Mouse (Mus musculus) adrenal gland, postnatal 25 days (tissue): ENCODE measurements at regions not wholly inside any gene's neighbourhood (a gene's known extent, or its start where the extent isn't known, plus 50 kb on each side); places are given as distances from the start of the nearest gene placed in this dataset.

ENCODE experiments used
- DNase-seq: peaks from one replicate; pipeline ENCODE4 v3.0.0; 2021; ENCODE audit warnings: mixed read lengths

DNA sequence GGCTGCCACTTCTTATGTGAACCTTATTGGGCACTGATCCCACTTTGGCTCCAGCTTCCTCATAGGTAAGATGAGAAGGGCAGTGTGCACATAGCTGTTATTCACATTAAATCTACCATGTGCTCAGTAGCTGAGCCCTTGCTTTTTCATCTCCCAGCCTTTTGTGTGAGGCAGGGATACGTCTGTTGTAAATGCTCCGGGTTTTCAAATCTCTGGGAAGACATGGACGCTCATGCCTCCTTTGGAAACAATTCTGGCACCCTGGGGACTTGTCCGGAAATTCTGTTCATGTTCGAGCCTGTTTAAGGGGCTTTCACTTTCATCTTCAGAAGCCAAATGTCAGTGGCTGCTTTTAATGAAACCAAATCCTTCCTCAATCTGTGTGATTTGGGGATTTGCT is 312.7 kb downstream of the Bcl11a start:
- DNase-seq, result no peak

GRCm38 (mm10) chr11:24391385-24391784 is 313.5 kb downstream of the Bcl11a start:
- DNase-seq, result no peak

GRCm38 (mm10) chr11:24395478-24395877 is 317.6 kb downstream of the Bcl11a start:
- DNase-seq, result no peak

GRCm38 (mm10) chr11:24396911-24397310 is 319.1 kb downstream of the Bcl11a start:
- DNase-seq, result no peak

- no peak for DNase-seq
These were observed 319.9 kb downstream of the Bcl11a start for GRCm38 (mm10) chr11:24397710-24398109.

DNA sequence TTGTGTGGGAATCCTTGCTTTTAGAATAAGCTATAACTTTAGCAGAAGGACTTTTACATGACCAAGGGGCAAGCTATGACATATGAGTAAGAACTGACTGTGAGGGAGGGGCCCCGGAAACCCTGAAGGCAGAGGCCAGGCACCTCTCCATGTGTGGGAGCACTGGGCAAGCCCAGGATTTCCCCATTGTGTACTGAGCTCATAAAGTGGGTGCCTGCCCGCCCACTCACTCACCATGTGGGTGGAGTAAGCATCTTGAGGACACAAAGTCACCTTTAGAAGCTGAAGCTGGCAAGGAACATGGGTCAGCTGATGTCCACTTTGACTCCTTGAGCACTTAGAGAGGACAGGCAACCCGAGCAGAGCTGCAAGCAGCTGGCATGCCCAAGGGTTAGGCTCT is 323.3 kb downstream of the Bcl11a start:
- no peak for DNase-seq

GRCm38 (mm10) chr11:24402127-24402526 is 324.3 kb downstream of the Bcl11a start:
- DNase-seq, result no peak

DNA sequence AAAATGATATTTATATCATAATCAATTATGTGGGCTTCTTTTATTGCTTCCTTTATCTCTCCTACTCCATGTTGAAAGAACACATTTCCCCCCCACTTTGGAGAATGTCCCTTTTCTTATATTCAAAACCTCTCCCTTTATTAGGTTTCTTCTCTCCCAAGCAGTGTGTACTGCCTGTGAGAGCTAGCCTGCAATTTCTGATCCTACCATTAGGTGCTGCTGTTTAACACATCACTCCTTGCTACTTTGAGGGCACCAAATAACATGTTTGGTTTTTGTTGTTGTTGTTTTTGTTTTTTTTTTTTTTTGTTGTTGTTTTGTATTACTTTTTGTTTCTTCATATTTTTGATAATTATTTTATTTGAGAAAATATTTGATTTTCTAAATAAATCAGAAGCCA is 336.9 kb downstream of the Bcl11a start:
- DNase-seq, result no peak

DNA sequence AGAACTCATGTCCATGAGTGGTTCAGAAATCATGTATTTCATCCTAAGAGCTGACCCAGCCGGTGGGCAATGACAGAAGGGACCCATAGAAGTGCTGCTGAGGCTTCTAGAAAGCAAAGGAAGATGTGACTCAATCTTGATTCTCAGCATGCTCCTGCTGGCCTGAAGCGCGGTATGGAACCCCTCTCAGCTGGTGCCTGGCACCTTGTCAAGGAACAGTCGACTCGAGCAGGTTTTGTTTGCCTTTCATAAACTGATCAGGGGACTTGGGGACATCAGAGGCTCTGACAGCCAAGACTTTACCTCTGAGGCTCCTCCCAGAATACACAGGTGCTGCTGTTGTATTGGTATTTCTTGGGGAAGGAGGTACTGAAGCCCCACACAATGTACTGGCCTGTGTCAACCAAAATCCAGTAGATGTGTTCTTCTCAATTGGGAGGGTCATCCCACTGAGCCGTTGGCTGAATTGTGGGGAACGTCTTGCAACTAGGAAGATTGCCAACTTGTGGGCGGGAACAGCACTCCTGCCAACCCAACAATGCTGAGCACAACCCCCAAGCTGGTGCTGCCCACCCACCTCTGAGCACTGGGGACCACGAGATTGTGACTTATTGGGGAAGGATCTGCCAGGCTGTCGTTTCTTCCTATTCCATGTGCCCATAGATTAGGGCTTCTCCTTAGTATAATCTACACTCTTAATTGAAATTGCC is 344.4 kb downstream of the Bcl11a start:
- no peak for DNase-seq

DNA sequence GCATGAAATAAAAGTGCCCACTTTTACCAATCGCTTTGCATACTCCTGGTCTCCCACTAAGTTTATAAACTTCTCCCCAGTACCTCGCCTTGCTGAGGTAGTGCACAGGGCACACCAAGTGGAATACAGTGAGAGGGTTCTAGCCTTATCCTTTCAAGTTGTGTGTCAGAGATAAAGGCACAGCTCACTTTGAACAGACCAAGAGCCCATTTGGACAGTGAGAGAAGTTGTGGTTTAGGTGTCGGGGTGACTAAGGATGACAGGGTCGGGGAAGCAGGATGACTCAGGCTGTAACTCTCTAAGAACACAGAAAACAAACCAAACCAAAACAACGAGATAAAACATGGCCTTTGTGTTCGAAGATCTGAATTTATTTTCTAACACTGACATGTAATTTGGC is 345.4 kb downstream of the Bcl11a start:
- no peak for DNase-seq

GRCm38 (mm10) chr11:24426995-24427883 is 349.4 kb downstream of the Bcl11a start:
- DNase-seq, result no peak

- DNase-seq, result no peak
These were observed 370.8 kb downstream of the Bcl11a start for GRCm38 (mm10) chr11:24448608-24449007.

GRCm38 (mm10) chr11:24452267-24452666 is 374.4 kb downstream of the Bcl11a start:
- no peak for DNase-seq

GRCm38 (mm10) chr11:24464642-24465041 is 386.8 kb downstream of the Bcl11a start:
- DNase-seq, result no peak

DNA sequence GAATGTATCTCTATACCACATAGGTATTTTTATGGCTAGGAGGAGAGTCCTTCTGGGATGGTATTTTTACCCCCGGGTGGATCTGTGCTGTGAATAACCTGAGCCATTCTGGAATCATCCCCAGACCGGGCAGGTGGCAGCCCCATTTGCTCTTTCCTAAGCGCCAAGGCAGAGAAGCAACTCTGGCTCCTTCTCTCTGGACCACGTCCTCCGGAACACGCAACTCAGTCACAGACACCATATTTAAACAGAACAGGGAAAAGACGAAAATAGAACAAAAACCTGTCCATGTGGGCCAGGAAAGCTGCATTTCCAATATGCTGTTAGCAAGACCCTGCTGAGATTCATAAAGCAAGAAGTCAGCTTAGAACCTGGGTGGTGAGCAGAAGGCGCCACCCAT is 389.6 kb downstream of the Bcl11a start:
- DNase-seq, result no peak

- no peak for DNase-seq
These were observed 392.6 kb downstream of the Bcl11a start for GRCm38 (mm10) chr11:24470469-24470868.

DNA sequence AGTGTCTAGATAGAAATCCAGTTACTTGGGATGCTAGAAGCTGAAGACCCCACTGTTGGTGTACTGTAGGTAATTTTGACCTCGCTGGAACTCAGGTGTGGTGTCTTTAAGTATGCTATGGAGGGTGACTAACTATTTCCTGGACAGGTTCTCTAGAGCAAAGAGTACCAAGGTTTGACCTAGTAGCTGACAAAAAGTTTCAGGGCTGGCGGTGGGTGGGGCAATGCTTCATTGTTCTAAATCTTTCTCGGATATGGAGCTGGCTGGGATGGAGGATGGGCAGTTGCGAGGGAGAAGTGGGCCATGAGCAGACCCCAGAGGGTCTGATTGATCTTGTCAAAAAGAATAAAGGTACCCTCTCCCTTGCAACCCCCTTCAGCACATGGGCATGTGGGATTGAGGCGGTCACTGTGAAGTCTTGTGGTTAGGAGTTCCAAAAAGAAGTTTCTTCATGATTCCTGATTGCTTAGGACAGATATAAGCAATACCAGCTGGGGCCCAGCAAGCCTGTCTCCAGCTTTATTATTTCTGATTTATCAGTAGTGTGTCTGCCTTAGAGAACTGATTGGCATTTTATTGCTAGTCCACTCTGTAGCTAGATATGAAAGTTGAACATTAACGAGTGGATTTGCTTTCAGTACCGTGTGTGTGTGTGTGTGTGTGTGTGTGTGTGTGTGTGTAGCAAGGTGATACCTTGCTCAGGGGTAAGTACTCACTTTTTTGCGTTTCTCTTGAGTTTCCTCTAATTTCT is 394.9 kb downstream of the Bcl11a start:
- DNase-seq, result no peak

DNA sequence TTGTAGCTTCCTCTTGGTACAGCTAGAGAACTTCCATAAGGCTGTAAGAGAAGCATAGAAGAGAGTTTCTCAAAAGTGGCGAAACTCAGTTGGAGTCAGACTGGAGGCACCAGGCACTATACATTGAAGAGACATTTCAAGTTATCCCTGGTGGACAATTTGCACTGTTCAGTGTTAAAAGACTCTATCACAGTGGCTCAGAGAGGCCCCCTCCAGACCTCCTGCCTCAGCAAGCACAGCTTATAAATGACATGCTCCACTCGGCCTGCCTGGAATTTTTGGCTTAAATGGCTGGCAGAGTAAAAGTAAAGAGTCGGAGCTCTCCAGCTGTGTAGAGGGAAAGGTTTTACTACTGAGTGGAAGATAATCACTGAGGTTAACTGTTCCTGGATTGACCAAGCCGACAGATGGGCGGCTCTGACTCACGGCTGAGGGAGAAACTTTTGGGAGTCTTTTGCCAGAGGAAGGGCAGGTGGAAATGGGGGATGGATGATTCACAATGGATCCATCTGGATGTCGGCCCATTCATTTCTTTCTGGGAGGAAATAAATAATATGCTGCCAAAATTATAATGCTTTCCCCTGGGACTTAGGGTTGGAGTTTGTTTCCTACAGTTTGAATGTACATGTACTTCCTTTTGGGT is 395.6 kb downstream of the Bcl11a start:
- DNase-seq, result no peak

GRCm38 (mm10) chr11:24502722-24503424 is 425.0 kb downstream of the Bcl11a start:
- no peak for DNase-seq

- DNase-seq, result no peak
These were observed 437.7 kb downstream of the Bcl11a start for GRCm38 (mm10) chr11:24515568-24515967.

GRCm38 (mm10) chr11:24535462-24535861 is 457.6 kb downstream of the Bcl11a start:
- no peak for DNase-seq

- no peak for DNase-seq
These were observed 459.9 kb downstream of the Bcl11a start for GRCm38 (mm10) chr11:24537721-24538120.
